Mouse (Mus musculus): ENCODE measurements around the gene Prkcsh. TPM values are rescaled to one million over a fixed set of nuclear protein-coding genes. Genes with fewer than 3 reads are reported as not detected.

Gene Prkcsh
- total and polyA plus RNA-seq, 3 experiments: 183 to 577 (median 356) TPM

DNA sequence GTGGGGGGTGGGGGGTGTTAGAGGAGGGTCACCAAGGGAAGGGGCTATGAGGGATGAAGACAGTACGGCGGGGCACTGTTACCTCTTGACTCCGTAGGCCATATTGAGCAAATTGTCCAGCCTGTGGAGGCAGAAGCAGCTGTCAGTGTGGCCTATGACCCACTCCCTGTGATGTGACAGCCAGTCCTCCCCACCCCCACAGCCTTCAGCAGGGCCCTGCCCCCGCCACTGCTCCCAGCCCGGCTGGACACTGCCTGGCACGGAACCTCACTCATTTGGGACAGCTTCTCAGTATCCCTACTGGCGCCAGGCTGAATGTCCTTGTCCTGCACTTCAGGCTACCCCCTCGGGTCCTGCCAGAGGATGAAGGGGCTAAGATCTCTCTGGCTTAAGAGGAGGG is 22.0 kb downstream of the Prkcsh start:
- Histone ChIP-seq H3K27me3 (ENCODE audit: control insufficient read depth in 1 of 2, insufficient read depth in 2 of 2, low read length in 2 of 2) (no peaks in the 10 kb centered on the region), H3K36me3 (ENCODE audit: control insufficient read depth in 1 of 2, insufficient read depth in 2 of 2, low read length in 2 of 2) (no peaks in the 10 kb centered on the region), H3K9ac (ENCODE audit: control insufficient read depth, low read depth, low read length, poor library complexity, severe bottlenecking) (no peak overlapping the region), H3K9me3 (replicated peaks; ENCODE audit: insufficient read depth, low read length) (no peaks in the 10 kb centered on the region), H3K27ac (ENCODE audit: control insufficient read depth, low read depth, low read length) (no peak overlapping the region), H3K4me1 (ENCODE audit: control insufficient read depth in 1 of 2, insufficient read depth in 2 of 2, low read length in 2 of 2) (no peaks in the 10 kb centered on the region), H3K4me3 (ENCODE audit: control insufficient read depth in 1 of 2, insufficient read depth in 1 of 2, low read depth in 2 of 2, low read length in 2 of 2) (no peak overlapping the region), H3K79me2 (ENCODE audit: control insufficient read depth, insufficient read depth, low read length, poor library complexity) (no peaks in the 10 kb centered on the region)
- TF ChIP-seq NELFE (IDR thresholded peaks at IDR 0.05; ENCODE audit: low read depth, low read length) (no peak), POLR2AphosphoS2 (IDR thresholded peaks at IDR 0.05; ENCODE audit: low read length) (no peak), MXI1 (IDR thresholded peaks at IDR 0.05; ENCODE audit: low read depth, low read length) (no peak), RAD21 (IDR thresholded peaks at IDR 0.05; ENCODE audit: low read depth, low read length) (no peak), KAT2A (conservative IDR thresholded peaks at IDR 0.05; ENCODE audit: low read depth, low read length) (no peak)
- DNase-seq (ENCODE audit: low read depth, low spot score): no peak

DNA sequence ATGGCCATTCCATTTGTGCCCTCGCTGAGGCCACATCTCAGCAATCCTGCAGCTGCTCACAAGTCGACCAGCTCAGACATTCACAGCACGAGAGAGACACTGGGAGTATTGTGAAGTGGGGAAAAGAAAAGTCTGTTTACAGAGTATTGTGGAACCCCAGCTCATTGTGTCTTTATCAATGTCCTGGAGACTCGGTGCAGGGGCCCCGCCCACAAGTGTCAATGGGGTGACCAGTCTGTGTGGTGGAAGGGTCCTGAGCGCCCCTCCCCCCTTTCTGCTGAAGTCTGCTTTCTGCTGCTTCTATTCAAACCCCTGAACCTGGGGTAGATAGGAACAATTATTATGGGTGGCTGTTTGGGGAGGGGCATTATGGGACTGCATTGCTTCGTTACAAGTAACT is 25.9 kb downstream of the Prkcsh start:
- Histone ChIP-seq H3K79me2 (ENCODE audit: control insufficient read depth, insufficient read depth, low read length, poor library complexity) (no peaks in the 10 kb centered on the region), H3K9ac (ENCODE audit: control insufficient read depth, low read depth, low read length, poor library complexity, severe bottlenecking) (no peak overlapping the region), H3K9me3 (replicated peaks; ENCODE audit: insufficient read depth, low read length) (no peaks in the 10 kb centered on the region), H3K36me3 (ENCODE audit: control insufficient read depth in 1 of 2, insufficient read depth in 2 of 2, low read length in 2 of 2) (no peaks in the 10 kb centered on the region), H3K27me3 (ENCODE audit: control insufficient read depth in 1 of 2, insufficient read depth in 2 of 2, low read length in 2 of 2) (peaks cover 0 to 1% of the 10 kb centered on the region in 2 experiments; a peak in 1 of 4 replicates), H3K4me1 (ENCODE audit: control insufficient read depth in 1 of 2, insufficient read depth in 2 of 2, low read length in 2 of 2) (no peaks in the 10 kb centered on the region), H3K27ac (ENCODE audit: control insufficient read depth, low read depth, low read length) (no peak overlapping the region), H3K4me3 (ENCODE audit: control insufficient read depth in 1 of 2, insufficient read depth in 1 of 2, low read depth in 2 of 2, low read length in 2 of 2) (no peak overlapping the region)
- DNase-seq (ENCODE audit: low read depth, low spot score): no peak
- TF ChIP-seq BHLHE40 (IDR thresholded peaks at IDR 0.05; ENCODE audit: borderline replicate concordance, low read depth, low read length): no peak
- 0 out of 2 replicates have a peak, but pooled peaks have one; percentile 3 for TF ChIP-seq MYB (IDR thresholded peaks at IDR 0.05; ENCODE audit: low read depth, low read length)

DNA sequence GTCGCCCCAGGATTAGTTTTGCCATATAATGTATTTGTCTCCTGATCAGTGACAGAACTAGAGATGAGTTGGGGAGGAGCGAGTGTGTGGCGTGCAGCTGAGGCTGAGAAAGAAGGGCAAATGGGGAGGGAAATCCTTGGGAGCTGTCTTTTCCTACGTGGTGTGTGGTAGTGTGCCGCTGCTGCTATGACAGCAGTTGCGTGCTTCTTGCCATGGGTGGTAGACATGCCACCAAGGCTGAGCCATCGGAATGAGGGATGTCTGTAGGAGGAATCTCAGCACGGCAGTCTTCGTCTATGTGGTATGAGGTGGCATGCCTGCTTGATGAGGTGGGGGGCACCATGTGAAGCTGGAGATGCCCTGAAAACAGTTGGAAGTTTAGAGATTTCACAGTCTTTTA is 27.8 kb downstream of the Prkcsh start:
- no peak for DNase-seq (ENCODE audit: low read depth, low spot score)
- Histone ChIP-seq H3K4me1 (ENCODE audit: control insufficient read depth in 1 of 2, insufficient read depth in 2 of 2, low read length in 2 of 2) (no peaks in the 10 kb centered on the region), H3K4me3 (ENCODE audit: control insufficient read depth in 1 of 2, insufficient read depth in 1 of 2, low read depth in 2 of 2, low read length in 2 of 2) (no peak overlapping the region), H3K9me3 (replicated peaks; ENCODE audit: insufficient read depth, low read length) (no peaks in the 10 kb centered on the region), H3K27me3 (ENCODE audit: control insufficient read depth in 1 of 2, insufficient read depth in 2 of 2, low read length in 2 of 2) (peaks cover 0 to 1% of the 10 kb centered on the region in 2 experiments; a peak in 1 of 4 replicates), H3K36me3 (ENCODE audit: control insufficient read depth in 1 of 2, insufficient read depth in 2 of 2, low read length in 2 of 2) (no peaks in the 10 kb centered on the region), H3K79me2 (ENCODE audit: control insufficient read depth, insufficient read depth, low read length, poor library complexity) (no peaks in the 10 kb centered on the region), H3K27ac (ENCODE audit: control insufficient read depth, low read depth, low read length) (no peak overlapping the region), H3K9ac (ENCODE audit: control insufficient read depth, low read depth, low read length, poor library complexity, severe bottlenecking) (no peak overlapping the region)
- TF ChIP-seq USF2 (IDR thresholded peaks at IDR 0.05; ENCODE audit: borderline replicate concordance in 1 of 2, insufficient read depth in 1 of 2, low read depth in 1 of 2, low read length in 2 of 2) (no peak), TAL1 (IDR thresholded peaks at IDR 0.05; ENCODE audit: low read length) (no peak), MAX (IDR thresholded peaks at IDR 0.05; ENCODE audit: low read length) (no peak), ZNF384 (IDR thresholded peaks at IDR 0.05; ENCODE audit: low read depth, low read length) (no peak), E2F4 (IDR thresholded peaks at IDR 0.05; ENCODE audit: borderline replicate concordance, low read depth, low read length) (no peak), TBP (IDR thresholded peaks at IDR 0.05; ENCODE audit: low read depth, low read length) (no peak), NELFE (IDR thresholded peaks at IDR 0.05; ENCODE audit: low read depth, low read length) (no peak), JUND (IDR thresholded peaks at IDR 0.05; ENCODE audit: low read depth, low read length) (no peak), NRF1 (IDR thresholded peaks at IDR 0.05; ENCODE audit: insufficient read depth, low read depth, low read length, poor library complexity, severe bottlenecking) (no peak), CTCF (IDR thresholded peaks at IDR 0.05 in 2 of 3, conservative IDR thresholded peaks at IDR 0.05 in 1 of 3; ENCODE audit: control insufficient read depth in 1 of 3, insufficient read depth in 1 of 3, low read depth in 2 of 3, low read length in 3 of 3, poor library complexity in 1 of 3, severe bottlenecking in 1 of 3) (no peak), SMC3 (IDR thresholded peaks at IDR 0.05; ENCODE audit: low read depth, low read length) (no peak), MYC (IDR thresholded peaks at IDR 0.05; ENCODE audit: low read depth, low read length) (no peak)

Measured in MEL (cell line).